Mouse (Mus musculus) c-Kit-negative CD71-positive TER-119-positive erythroid progenitor cells, embryonic 14.5 days (primary cell): Measurements from ENCODE around the gene Psmc2.

Experiments used
- DNase-seq: peaks from one replicate; pipeline ENCODE4 v3.0.0-alpha.2; 2013; ENCODE audit warnings: low read depth, low spot score

Gene Psmc2

GRCm38 (mm10) chr5:21804837-21805236, 19.8 kb downstream of the Psmc2 start:
- DNase-seq = no peak

DNA sequence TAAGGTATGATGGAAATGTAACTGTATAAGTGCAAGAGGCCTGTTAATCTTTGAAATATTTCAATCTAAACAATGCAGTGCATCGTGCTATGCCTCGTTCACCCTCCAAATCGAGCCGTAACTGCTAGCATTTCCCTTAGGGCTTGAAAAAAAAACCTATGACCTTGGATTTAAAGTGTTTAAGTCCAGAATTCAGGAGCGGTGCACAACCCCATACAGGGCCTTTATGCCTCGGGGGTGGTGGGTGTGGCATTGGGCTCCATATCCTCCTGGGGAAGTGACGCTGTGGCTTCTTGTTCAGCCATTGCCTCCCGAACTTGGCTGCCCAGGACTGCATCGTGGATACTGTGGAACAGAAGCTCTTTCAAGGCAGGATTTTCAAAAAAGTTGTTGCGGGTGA, 25.8 kb downstream of the Psmc2 start:
- DNase-seq = no peak

DNA sequence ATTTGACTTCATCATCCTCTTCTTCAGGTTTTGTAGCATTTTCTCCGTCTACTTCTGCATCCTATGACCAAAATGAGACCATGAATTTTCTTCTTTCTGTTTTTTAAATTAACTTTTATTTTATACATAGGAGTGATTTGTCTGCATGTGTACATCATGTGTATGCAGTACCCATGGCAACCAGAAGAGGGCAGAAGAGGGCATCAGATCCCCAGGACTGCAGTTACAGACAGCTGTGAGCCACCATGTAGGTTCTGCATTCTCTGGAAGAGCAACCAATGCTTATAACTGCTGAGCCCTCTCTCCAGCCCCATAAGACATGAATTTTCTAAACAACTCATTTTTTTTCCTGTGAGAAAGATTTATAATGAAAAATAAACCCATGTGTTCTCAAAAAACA, 28.9 kb downstream of the Psmc2 start:
- peak; percentile 22 for DNase-seq

GRCm38 (mm10) chr5:21826370-21826769, 41.3 kb downstream of the Psmc2 start:
- no peak for DNase-seq

DNA sequence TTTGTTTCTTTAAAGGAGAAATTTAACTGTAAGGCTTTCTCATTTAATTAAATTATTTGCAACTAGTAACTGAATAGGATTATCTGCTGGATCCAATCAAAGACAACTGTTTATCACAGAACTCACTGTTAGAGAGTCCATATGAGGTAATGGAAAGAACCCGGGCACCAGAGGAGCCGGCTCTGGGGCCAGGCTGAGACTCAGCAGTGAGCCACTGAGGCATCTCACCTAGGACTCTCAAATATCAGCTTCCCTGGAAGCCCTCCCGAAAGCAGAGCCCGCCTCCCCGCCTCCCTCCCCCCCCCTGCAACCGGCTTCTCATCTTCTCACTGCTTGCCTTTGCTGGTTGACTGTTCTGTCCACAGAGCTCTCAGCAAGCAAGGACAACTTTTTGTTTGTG, 42.6 kb downstream of the Psmc2 start:
- no peak for DNase-seq

DNA sequence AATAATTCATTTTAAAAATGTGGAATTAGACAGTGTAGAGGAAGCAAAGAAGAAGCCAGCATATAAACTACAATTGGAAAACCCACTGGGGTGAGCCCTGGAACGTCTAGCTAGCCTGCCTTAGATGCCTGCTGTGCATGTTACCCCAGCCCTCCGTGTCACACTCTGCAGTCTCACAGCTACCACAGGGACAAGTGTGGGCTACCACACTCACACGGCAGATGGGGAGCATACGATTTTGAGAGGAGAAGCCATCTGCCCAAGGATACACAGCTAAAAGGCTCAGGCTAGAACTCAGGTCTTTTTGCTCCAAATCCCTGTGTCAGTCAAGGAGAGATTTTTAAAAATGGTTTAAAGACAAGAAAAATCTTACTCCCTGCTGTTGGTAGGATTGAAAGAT, 43.8 kb downstream of the Psmc2 start:
- DNase-seq = no peak

GRCm38 (mm10) chr5:21831761-21832160, 46.7 kb downstream of the Psmc2 start:
- no peak for DNase-seq

GRCm38 (mm10) chr5:21844676-21845075, 59.6 kb downstream of the Psmc2 start:
- no peak for DNase-seq

GRCm38 (mm10) chr5:21846616-21847290, 61.7 kb downstream of the Psmc2 start:
- no peak for DNase-seq

DNA sequence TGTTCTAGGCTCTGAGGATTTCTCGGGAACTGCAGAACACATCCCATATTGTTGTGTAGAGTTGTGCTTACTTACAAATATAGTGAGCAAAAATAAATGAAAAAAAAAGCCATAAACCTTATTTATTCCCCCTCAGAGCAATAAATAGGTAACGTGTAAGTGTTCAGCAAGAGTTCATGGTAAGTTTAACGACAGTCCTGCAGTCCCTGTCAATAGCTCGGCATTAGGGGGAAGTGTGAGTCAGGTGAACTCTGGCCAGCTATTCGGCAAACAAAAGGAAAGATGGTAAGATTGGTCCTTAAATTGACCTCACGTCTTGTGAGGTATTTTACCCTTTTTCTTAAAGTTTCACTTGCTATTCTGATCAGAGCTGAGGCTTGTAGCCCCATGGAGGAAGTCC, 62.4 kb downstream of the Psmc2 start:
- no peak for DNase-seq

GRCm38 (mm10) chr5:21851679-21852340, 66.7 kb downstream of the Psmc2 start:
- no peak for DNase-seq
